Mouse (Mus musculus) embryonic facial prominence, embryonic 11.5 days (tissue): ENCODE measurements at regions not wholly inside any gene's neighbourhood (a gene's known extent, or its start where the extent isn't known, plus 50 kb on each side); places are given as distances from the start of the nearest gene placed in this dataset.

ENCODE experiments used
- ATAC-seq: fragments of 200-750 bp; cut with Nextera tagmentation; replicated peaks from 2 replicates; pipeline ENCODE4 v1.8.0; 2017; ENCODE audit warnings: low read depth; ENCODE audit not compliant: insufficient number of reproducible peaks, low FRiP score, low TSS enrichment
- DNase-seq: peaks from one replicate; pipeline ENCODE4 v3.0.0-alpha.2; 2015; ENCODE audit warnings: low spot score
- H3K27ac ChIP-seq: fragments of 300-500 bp; sonication (generic); replicated peaks from 2 replicates; pipeline ENCODE4 v1.5.1; 2014; ENCODE audit warnings: mild to moderate bottlenecking, low read depth, low read length, control low read depth
- H3K27me3 ChIP-seq: fragments of 300-500 bp; sonication (generic); 2 replicates; pipeline ENCODE4 v1.6.1; 2014; ENCODE audit warnings: mild to moderate bottlenecking, low read length, moderate library complexity, mixed read lengths; ENCODE audit not compliant: control insufficient read depth, insufficient read depth
- H3K36me3 ChIP-seq: fragments of 300-500 bp; sonication (generic); replicated peaks from 2 replicates; pipeline ENCODE4 v1.6.1; 2014; ENCODE audit warnings: low read depth, mild to moderate bottlenecking, low read length, moderate library complexity, mixed read lengths; ENCODE audit not compliant: control insufficient read depth, insufficient read depth
- H3K4me1 ChIP-seq: fragments of 300-500 bp; sonication (generic); 2 replicates; pipeline ENCODE4 v1.6.1; 2014; ENCODE audit warnings: low read length, mixed read lengths; ENCODE audit not compliant: control insufficient read depth, insufficient read depth
- H3K4me2 ChIP-seq: fragments of 300-500 bp; sonication (generic); 2 replicates; pipeline ENCODE4 v1.6.1; 2014; ENCODE audit warnings: low read depth, mild to moderate bottlenecking, control low read depth, low read length, moderate library complexity
- H3K4me3 ChIP-seq: fragments of 300-500 bp; sonication (generic); 2 replicates; pipeline ENCODE4 v1.5.1; 2014; ENCODE audit warnings: low read depth, low read length, control low read depth
- H3K9ac ChIP-seq: fragments of 300-500 bp; sonication (generic); replicated peaks from 2 replicates; pipeline ENCODE4 v1.6.1; 2014; ENCODE audit warnings: mild to moderate bottlenecking, control low read depth, low read length
- H3K9me3 ChIP-seq: fragments of 300-500 bp; sonication (generic); replicated peaks from 2 replicates; pipeline ENCODE4 v1.6.1; 2016; ENCODE audit warnings: mild to moderate bottlenecking, low read length, inconsistent platforms, mixed read lengths; ENCODE audit not compliant: control insufficient read depth
- WGBS: fragments of 180-500 bp; shearing (Covaris S2); extraction: QIAGEN DNeasy Blood & Tissue Kit; methylation state at CpG from one replicate; pipeline ENCODE4 v1.1.7; 2014; 5-methylcytosine and 5-hydroxymethylcytosine counted together

- no peak overlapping the region for H3K4me3 ChIP-seq
- no peaks in the 10 kb centered on the region for H3K4me1 ChIP-seq
- no peak overlapping the region for H3K9ac ChIP-seq
- no peaks in the 10 kb centered on the region for H3K9me3 ChIP-seq
- no peaks in the 10 kb centered on the region for H3K27me3 ChIP-seq
- ATAC-seq = no peak
- 59% methylated on average over 7 of the region's 7 CpGs for WGBS
- H3K4me2 ChIP-seq = no peak overlapping the region
- no peak for DNase-seq
- H3K36me3 ChIP-seq = no peaks in the 10 kb centered on the region
- H3K27ac ChIP-seq = no peak overlapping the region
Observed at GRCm38 (mm10) chr2:73967618-73968017, 56.5 kb upstream of the Atp5g3 start.

- Histone ChIP-seq H3K27ac (no peak overlapping the region), H3K27me3 (no peaks in the 10 kb centered on the region), H3K4me2 (no peak overlapping the region), H3K9me3 (no peaks in the 10 kb centered on the region), H3K36me3 (no peaks in the 10 kb centered on the region), H3K4me1 (no peaks in the 10 kb centered on the region), H3K9ac (no peak overlapping the region), H3K4me3 (no peak overlapping the region)
- ATAC-seq (no peak), DNase-seq (peak; percentile 82)
- WGBS = 23% methylated on average over 4 of the region's 4 CpGs
Observed at GRCm38 (mm10) chr2:73965595-73965994, 54.5 kb upstream of the Atp5g3 start.
